Mouse (Mus musculus) embryo, embryonic 11 days (tissue): ENCODE data around the gene Pi4kb.
"Not testable (repeated sequence)": the region's sequence is repeated elsewhere in the genome, so short reads cannot be mapped to it uniquely, and the experiment has no call there.

Experiments
- DNase-seq: peaks from one replicate; pipeline ENCODE4 v3.0.0-alpha.2; 2015

Pi4kb gene

GRCm38 (mm10) chr3:95016532-95017056, 42.1 kb downstream of the Pi4kb start:
- no peak for DNase-seq

GRCm38 (mm10) chr3:95018741-95019140, 44.2 kb downstream of the Pi4kb start:
- DNase-seq = no peak

GRCm38 (mm10) chr3:95020956-95021355, 46.4 kb downstream of the Pi4kb start:
- not testable (repeated sequence) for DNase-seq

GRCm38 (mm10) chr3:95024551-95024950, 50.0 kb downstream of the Pi4kb start:
- DNase-seq = no peak

GRCm38 (mm10) chr3:95025202-95025601, 50.7 kb downstream of the Pi4kb start:
- no peak for DNase-seq

GRCm38 (mm10) chr3:95027057-95027645, 52.6 kb downstream of the Pi4kb start:
- no peak for DNase-seq

- DNase-seq = peak; percentile 30
These were observed 53.2 kb downstream of the Pi4kb start for GRCm38 (mm10) chr3:95027701-95028100.

- DNase-seq = no peak
These were observed 54.1 kb downstream of the Pi4kb start for GRCm38 (mm10) chr3:95028603-95029002.

GRCm38 (mm10) chr3:95029291-95029827, 54.8 kb downstream of the Pi4kb start:
- not testable (repeated sequence) for DNase-seq

GRCm38 (mm10) chr3:95029953-95030352, 55.4 kb downstream of the Pi4kb start:
- no peak for DNase-seq

GRCm38 (mm10) chr3:95041625-95042024, 67.1 kb downstream of the Pi4kb start:
- no peak for DNase-seq

- DNase-seq = peak; percentile 97
These were observed 67.8 kb downstream of the Pi4kb start, which contains the start of gene Psmd4 for GRCm38 (mm10) chr3:95042166-95042837. Psmd4 (minus strand) TSS chr3:95042614.

- DNase-seq = no peak
These were observed 68.3 kb downstream of the Pi4kb start for GRCm38 (mm10) chr3:95042838-95043229.

- no peak for DNase-seq
These were observed 68.7 kb downstream of the Pi4kb start for GRCm38 (mm10) chr3:95043251-95043650.

GRCm38 (mm10) chr3:95046462-95047057, 72.0 kb downstream of the Pi4kb start:
- no peak for DNase-seq

GRCm38 (mm10) chr3:95047914-95048313, 73.4 kb downstream of the Pi4kb start:
- DNase-seq = no peak

GRCm38 (mm10) chr3:95052959-95053358, 78.4 kb downstream of the Pi4kb start:
- peak; percentile 69 for DNase-seq

GRCm38 (mm10) chr3:95053701-95054100, 79.2 kb downstream of the Pi4kb start:
- peak; percentile 72 for DNase-seq

- peak; percentile 29 for DNase-seq
These were observed 80.1 kb downstream of the Pi4kb start for GRCm38 (mm10) chr3:95054481-95055260.

- no peak for DNase-seq
These were observed 81.7 kb downstream of the Pi4kb start for GRCm38 (mm10) chr3:95056275-95056674.
